Mouse (Mus musculus): ENCODE measurements around the gene Dnpep. TPM values are rescaled to one million over a fixed set of nuclear protein-coding genes. Genes with fewer than 3 reads are reported as not detected.
A peak's percentile ranks its signal among the peaks of the same experiment; 100 is the strongest.

Gene Dnpep
- total and polyA plus RNA-seq, 3 experiments = 35.9 to 59.3 TPM; not detected in 1

DNA sequence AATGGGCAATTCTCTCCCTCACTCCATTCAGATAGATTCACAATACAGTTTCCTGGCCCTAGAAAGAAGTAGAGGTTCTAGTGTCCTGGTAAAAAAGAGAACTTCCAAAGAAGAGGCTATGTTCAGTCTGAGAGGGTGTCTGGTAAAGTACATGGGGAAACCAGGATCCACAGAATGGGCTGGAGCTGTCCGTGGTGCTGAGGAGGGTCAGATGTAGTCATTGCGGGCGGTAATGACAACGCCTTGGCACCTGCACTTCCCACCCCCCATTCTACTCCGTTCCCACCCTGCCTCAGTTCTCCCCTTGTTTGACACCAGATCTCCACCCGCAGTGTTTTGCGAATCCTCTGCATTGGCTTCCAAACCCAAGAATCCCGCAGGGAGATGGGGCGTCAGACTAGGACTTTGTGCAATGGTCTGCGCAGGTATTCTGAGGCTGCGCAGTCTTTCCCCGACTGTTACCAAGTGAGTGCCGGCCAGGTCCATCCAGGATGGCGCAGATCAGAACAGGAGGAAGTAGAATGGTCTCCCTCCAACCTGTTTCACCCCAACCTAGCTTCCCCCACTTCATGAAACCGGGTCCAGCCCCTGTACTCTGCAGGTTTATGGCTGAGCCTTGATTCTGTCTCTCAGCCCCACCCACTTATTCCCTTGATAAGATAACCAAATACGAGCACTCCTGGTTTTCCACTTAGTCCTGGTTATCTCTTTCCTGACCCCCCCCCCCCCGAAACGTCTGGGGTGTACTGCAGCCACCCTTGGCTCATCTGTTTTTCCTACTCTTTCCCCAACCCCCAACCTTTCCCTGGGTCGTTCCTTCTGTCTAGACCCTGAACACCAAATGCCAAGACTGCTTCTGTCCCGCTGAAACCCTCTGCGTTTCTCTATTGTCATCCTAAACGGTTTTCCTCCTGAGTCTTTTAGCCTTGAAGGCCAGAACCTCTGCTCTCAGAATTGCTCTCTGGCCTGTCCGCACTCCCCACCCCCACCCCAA is 40.3 kb downstream of the Dnpep start:
- Histone ChIP-seq H3K9ac (ENCODE audit: control insufficient read depth, low read depth, low read length, poor library complexity, severe bottlenecking) (no peak overlapping the region), H3K27me3 (ENCODE audit: control insufficient read depth in 1 of 2, insufficient read depth in 2 of 2, low read length in 2 of 2) (peaks cover 0 to 3% of the 10 kb centered on the region in 2 experiments; a peak in 1 of 4 replicates)
- DNase-seq (ENCODE audit: low read depth, low spot score) = peak; percentile 62

DNA sequence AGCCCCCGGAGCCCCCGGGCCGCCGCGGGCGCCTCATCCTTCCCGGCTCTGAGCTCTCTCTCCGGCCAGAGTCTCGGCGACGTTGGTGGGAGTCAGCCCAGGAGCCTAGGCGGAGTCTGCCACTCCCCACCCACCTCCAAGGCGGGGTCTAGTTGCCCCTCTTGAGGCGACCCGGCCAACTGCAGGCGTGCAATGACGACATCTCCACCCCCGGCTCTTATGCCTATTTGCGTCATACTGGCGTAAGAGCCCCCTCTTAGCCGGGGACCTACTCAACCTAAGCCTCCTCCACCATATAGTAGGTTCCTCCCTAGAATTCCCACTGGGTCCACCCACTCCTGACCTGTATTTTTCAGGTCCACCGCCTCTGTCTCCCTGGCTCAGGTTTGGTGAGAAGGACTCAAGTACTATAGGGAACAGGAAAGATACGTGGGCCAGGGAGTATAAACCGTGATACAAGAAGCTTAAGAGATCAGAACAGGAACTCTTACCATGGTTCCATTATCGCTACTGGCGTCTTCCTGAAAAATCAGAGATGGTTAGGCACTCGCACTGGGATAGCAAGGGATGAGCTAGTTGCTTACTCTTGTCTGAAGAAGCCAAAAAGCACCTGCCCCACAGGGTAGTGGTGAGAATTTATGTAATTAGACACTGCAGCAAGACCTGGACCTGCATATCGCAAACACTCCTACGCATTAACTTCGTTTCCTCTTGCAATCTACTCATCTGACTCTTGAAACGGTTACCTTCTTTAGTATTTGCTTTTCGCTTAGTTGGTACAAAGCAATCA is 53.5 kb downstream of the Dnpep start, which contains the start of gene Ptprn:
Gene Ptprn, minus strand, starts transcription at position 412 of the 790 bp plus-strand sequence.
- TF ChIP-seq GABPA (IDR thresholded peaks at IDR 0.05; ENCODE audit: low read depth, low read length) = no peak
- TF ChIP-seq E2F4 (IDR thresholded peaks at IDR 0.05; ENCODE audit: borderline replicate concordance, low read depth, low read length) = no peak
- no peak for TF ChIP-seq MXI1 (IDR thresholded peaks at IDR 0.05; ENCODE audit: low read depth, low read length)
- TF ChIP-seq MAX (IDR thresholded peaks at IDR 0.05; ENCODE audit: low read length) = no peak
- no peak for TF ChIP-seq MAFK (IDR thresholded peaks at IDR 0.05; ENCODE audit: borderline replicate concordance, low read depth, low read length)
- TF ChIP-seq KAT2A (conservative IDR thresholded peaks at IDR 0.05; ENCODE audit: low read depth, low read length) = no peak
- TF ChIP-seq POLR2AphosphoS5 (IDR thresholded peaks at IDR 0.05; ENCODE audit: borderline replicate concordance, low read depth, low read length) = no peak
- no peak for TF ChIP-seq ETS1 (IDR thresholded peaks at IDR 0.05; ENCODE audit: low read depth, low read length)
- no peaks in the 10 kb centered on the region for H3K9me3 ChIP-seq (replicated peaks; ENCODE audit: insufficient read depth, low read length)
- DNase-seq (ENCODE audit: low read depth, low spot score) = no peak
- H3K79me2 ChIP-seq (ENCODE audit: control insufficient read depth, insufficient read depth, low read length, poor library complexity) = no peaks in the 10 kb centered on the region
- no peaks in the 10 kb centered on the region for H3K36me3 ChIP-seq (ENCODE audit: control insufficient read depth in 1 of 2, insufficient read depth in 2 of 2, low read length in 2 of 2)
- peaks cover 4 to 6% of the 10 kb centered on the region in 2 experiments; a peak in 3 of 4 replicates for H3K27me3 ChIP-seq (ENCODE audit: control insufficient read depth in 1 of 2, insufficient read depth in 2 of 2, low read length in 2 of 2)
- H3K27ac ChIP-seq (ENCODE audit: control insufficient read depth, low read depth, low read length) = no peak within 1 kb of the TSS
- no peak within 1 kb of the TSS for H3K9ac ChIP-seq (ENCODE audit: control insufficient read depth, low read depth, low read length, poor library complexity, severe bottlenecking)
- H3K4me3 ChIP-seq (ENCODE audit: control insufficient read depth in 1 of 2, insufficient read depth in 1 of 2, low read depth in 2 of 2, low read length in 2 of 2) = no peak within 1 kb of the TSS
- no peaks in the 10 kb centered on the region for H3K4me1 ChIP-seq (ENCODE audit: control insufficient read depth in 1 of 2, insufficient read depth in 2 of 2, low read length in 2 of 2)

More for the DNA sequence above, 40.3 kb downstream of the Dnpep start:
- Histone ChIP-seq H3K4me1 (ENCODE audit: control insufficient read depth in 1 of 2, insufficient read depth in 2 of 2, low read length in 2 of 2) (no peaks in the 10 kb centered on the region), H3K27ac (ENCODE audit: control insufficient read depth, low read depth, low read length) (no peak overlapping the region), H3K79me2 (ENCODE audit: control insufficient read depth, insufficient read depth, low read length, poor library complexity) (no peaks in the 10 kb centered on the region), H3K4me3 (ENCODE audit: control insufficient read depth in 1 of 2, insufficient read depth in 1 of 2, low read depth in 2 of 2, low read length in 2 of 2) (no peak overlapping the region), H3K9me3 (replicated peaks; ENCODE audit: insufficient read depth, low read length) (no peaks in the 10 kb centered on the region), H3K36me3 (ENCODE audit: control insufficient read depth in 1 of 2, insufficient read depth in 2 of 2, low read length in 2 of 2) (no peaks in the 10 kb centered on the region)
- TF ChIP-seq SIN3A (IDR thresholded peaks at IDR 0.05; ENCODE audit: low read length) (0 out of 2 replicates have a peak, but pooled peaks have one; percentile 33), TCF12 (IDR thresholded peaks at IDR 0.05; ENCODE audit: low read depth, low read length) (no peak), MEF2A (IDR thresholded peaks at IDR 0.05; ENCODE audit: extremely low read depth, insufficient replicate concordance, low read depth, low read length, poor library complexity, severe bottlenecking) (no peak), TBP (IDR thresholded peaks at IDR 0.05; ENCODE audit: low read depth, low read length) (no peak), ETS1 (IDR thresholded peaks at IDR 0.05; ENCODE audit: low read depth, low read length) (no peak), RCOR1 (IDR thresholded peaks at IDR 0.05; ENCODE audit: low read depth, low read length) (no peak)

Data from MEL (cell line).